Mouse (Mus musculus) cortical plate, adult 2 months (tissue): Measurements from ENCODE around the gene Olfr1357.

Experiments used
- CTCF ChIP-seq: fragments of 200-500 bp; IDR thresholded peaks from 2 replicates; pipeline ENCODE4 v1.5.1; 2011; ENCODE audit warnings: mild to moderate bottlenecking, control low read depth, low read length; ENCODE audit not compliant: insufficient read depth; ENCODE audit errors: extremely low read depth
- POLR2A ChIP-seq: fragments of 200-500 bp; IDR thresholded peaks from 2 replicates; pipeline ENCODE4 v1.6.1; 2011; ENCODE audit warnings: mild to moderate bottlenecking, low read length, control low read depth; ENCODE audit not compliant: insufficient read depth; ENCODE audit errors: extremely low read depth

DNA sequence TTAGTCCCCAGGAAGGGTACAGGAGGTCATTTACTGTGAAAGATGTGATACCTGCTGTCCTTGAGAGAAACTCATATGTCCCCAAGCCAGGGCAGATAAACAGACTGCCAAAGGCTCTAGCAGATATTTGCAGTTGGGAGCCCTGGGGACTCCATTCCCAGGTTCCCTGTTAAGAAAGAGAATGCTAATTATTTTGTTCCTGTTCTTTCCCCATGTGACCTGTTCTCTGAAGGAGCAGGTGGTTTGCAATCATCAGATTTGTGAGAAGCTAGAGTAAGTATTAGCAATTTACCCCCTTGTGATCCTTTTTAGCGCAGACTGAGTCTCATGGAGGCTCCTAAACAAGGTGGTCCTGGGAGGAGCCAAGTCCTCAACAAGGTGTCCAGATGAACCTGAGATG, at the start of gene Olfr1357:
- no peak for TF ChIP-seq CTCF
- no peak for TF ChIP-seq POLR2A
